Mouse (Mus musculus) kidney, embryonic 14.5 days (tissue): ENCODE measurements around the gene Ipo13. TPM values are rescaled to one million over a fixed set of nuclear protein-coding genes. Genes with fewer than 3 reads are reported as not detected.

Experiments used
- ATAC-seq: fragments of 200-750 bp; cut with Nextera tagmentation; 2 replicates; pipeline ENCODE4 v1.8.0; 2017; ENCODE audit warnings: moderate number of reproducible peaks, mild to moderate bottlenecking, moderate TSS enrichment, moderate library complexity; ENCODE audit not compliant: low FRiP score, low TSS enrichment
- H3K27ac ChIP-seq: fragments of 300-500 bp; sonication (generic); 2 replicates; pipeline ENCODE4 v1.5.1; 2014; ENCODE audit warnings: low read depth, mild to moderate bottlenecking, low read length, moderate library complexity, mixed read lengths
- H3K27me3 ChIP-seq: fragments of 300-500 bp; sonication (generic); 2 replicates; pipeline ENCODE4 v1.6.1; 2014; ENCODE audit warnings: mild to moderate bottlenecking, low read length; ENCODE audit not compliant: control insufficient read depth, insufficient read depth
- H3K36me3 ChIP-seq: fragments of 300-500 bp; sonication (generic); 2 replicates; pipeline ENCODE4 v1.6.1; 2014; ENCODE audit warnings: low read length, mixed read lengths; ENCODE audit not compliant: control insufficient read depth, insufficient read depth
- H3K4me1 ChIP-seq: fragments of 300-500 bp; sonication (generic); 2 replicates; pipeline ENCODE4 v1.6.1; 2014; ENCODE audit warnings: low read length, mixed read lengths; ENCODE audit not compliant: control insufficient read depth, insufficient read depth
- H3K4me2 ChIP-seq: fragments of 300-500 bp; sonication (generic); replicated peaks from 2 replicates; pipeline ENCODE4 v1.6.1; 2014; ENCODE audit warnings: low read depth, mild to moderate bottlenecking, low read length
- H3K4me3 ChIP-seq: fragments of 300-500 bp; sonication (generic); 2 replicates; pipeline ENCODE4 v1.5.1; 2014; ENCODE audit warnings: mild to moderate bottlenecking, low read length
- H3K9ac ChIP-seq: fragments of 300-500 bp; sonication (generic); 2 replicates; pipeline ENCODE4 v1.6.1; 2014; ENCODE audit warnings: low read depth, mild to moderate bottlenecking, low read length, moderate library complexity
- H3K9me3 ChIP-seq: fragments of 300-500 bp; sonication (generic); 2 replicates; pipeline ENCODE4 v1.6.1; 2016; ENCODE audit warnings: low read length; ENCODE audit not compliant: control insufficient read depth
- WGBS: fragments of 180-500 bp; shearing (Covaris S2); extraction: QIAGEN DNeasy Blood & Tissue Kit; methylation state at CpG from one replicate; pipeline ENCODE4 v1.1.7; 2014; 5-methylcytosine and 5-hydroxymethylcytosine counted together
- polyA plus RNA-seq: library from polyadenylated mRNA; unstranded; fragments of >200 nt; fragmentation: Nextera tagmentation; extraction: Ambion mirVana; gene quantifications from 2 replicates; pipeline ENCODE4 v1.2.1, GENCODE M21; 2014

The Ipo13 gene
- polyA plus RNA-seq, 1 experiment from 2014 or later: 40.1 TPM

GRCm38 (mm10) chr4:117918261-117918660, 3.5 kb upstream of the Ipo13 start:
- WGBS: 85% methylated on average over 3 of the region's 3 CpGs
- Histone ChIP-seq H3K27ac (no peak overlapping the region), H3K9me3 (no peaks in the 10 kb centered on the region), H3K27me3 (no peaks in the 10 kb centered on the region), H3K4me2 (no peak overlapping the region), H3K4me1 (peaks cover 17% of the 10 kb centered on the region), H3K4me3 (no peak overlapping the region), H3K36me3 (no peaks in the 10 kb centered on the region), H3K9ac (no peak overlapping the region)
- ATAC-seq: no peak

- Histone ChIP-seq H3K4me3 (no peak overlapping the region), H3K27ac (no peak overlapping the region), H3K4me1 (peaks cover 21% of the 10 kb centered on the region), H3K9me3 (no peaks in the 10 kb centered on the region), H3K9ac (no peak overlapping the region), H3K36me3 (no peaks in the 10 kb centered on the region), H3K4me2 (no peak overlapping the region), H3K27me3 (no peaks in the 10 kb centered on the region)
- 88% methylated on average over 4 of the region's 4 CpGs for WGBS
- no peak for ATAC-seq
Observed at GRCm38 (mm10) chr4:117917847-117918246, 3.0 kb upstream of the Ipo13 start.

GRCm38 (mm10) chr4:117917402-117917801, 2.6 kb upstream of the Ipo13 start:
- Histone ChIP-seq H3K9ac (no peak overlapping the region), H3K36me3 (no peaks in the 10 kb centered on the region), H3K4me2 (no peak overlapping the region), H3K4me3 (no peak overlapping the region), H3K27me3 (no peaks in the 10 kb centered on the region), H3K9me3 (no peaks in the 10 kb centered on the region), H3K27ac (no peak overlapping the region), H3K4me1 (peaks cover 25% of the 10 kb centered on the region)
- WGBS: 86% methylated on average over 4 of the region's 4 CpGs
- no peak for ATAC-seq

- H3K27me3 ChIP-seq: no peaks in the 10 kb centered on the region
- 82% methylated on average over 5 of the region's 5 CpGs for WGBS
- H3K27ac ChIP-seq: no peak overlapping the region; the same call in 1 of the 2 replicates
- peaks cover 26% of the 10 kb centered on the region for H3K4me1 ChIP-seq
- no peak overlapping the region for H3K4me3 ChIP-seq
- H3K4me2 ChIP-seq: peak overlapping the region; percentile 99; the same call in 1 of the 2 replicates
- H3K9me3 ChIP-seq: no peaks in the 10 kb centered on the region
- H3K9ac ChIP-seq: no peak overlapping the region
- ATAC-seq: no peak
- peaks cover 6% of the 10 kb centered on the region; the same call in 1 of the 2 replicates for H3K36me3 ChIP-seq
Observed at GRCm38 (mm10) chr4:117916386-117916785, 1.6 kb upstream of the Ipo13 start.

- Histone ChIP-seq H3K4me2 (peak overlapping the region; percentile 99), H3K27ac (peak overlapping the region; percentile 38; the same call in 1 of the 2 replicates), H3K27me3 (no peaks in the 10 kb centered on the region), H3K4me1 (peaks cover 26% of the 10 kb centered on the region), H3K4me3 (peak overlapping the region; percentile 76), H3K9ac (peak overlapping the region; percentile 74), H3K36me3 (peaks cover 12% of the 10 kb centered on the region; the same call in 1 of the 2 replicates), H3K9me3 (no peaks in the 10 kb centered on the region)
- WGBS: 3% methylated on average over 19 of the region's 19 CpGs
- ATAC-seq: no peak
Observed at GRCm38 (mm10) chr4:117915489-117916105, 798 bp upstream of the Ipo13 start.

GRCm38 (mm10) chr4:117914031-117914430, 768 bp downstream of the Ipo13 start:
- Histone ChIP-seq H3K36me3 (peaks cover 24% of the 10 kb centered on the region; the same call in 1 of the 2 replicates), H3K27ac (no peak overlapping the region; the same call in 1 of the 2 replicates), H3K27me3 (no peaks in the 10 kb centered on the region), H3K4me1 (peaks cover 27% of the 10 kb centered on the region), H3K9ac (peak overlapping the region; percentile 74), H3K4me3 (peak overlapping the region; percentile 76), H3K9me3 (no peaks in the 10 kb centered on the region), H3K4me2 (peak overlapping the region; percentile 99)
- 26% methylated on average over 8 of the region's 8 CpGs for WGBS
- ATAC-seq: peak; percentile 0; the same call in 1 of the 2 replicates

GRCm38 (mm10) chr4:117913421-117913820, 1.4 kb downstream of the Ipo13 start:
- 67% methylated on average over 3 of the region's 3 CpGs for WGBS
- no peak for ATAC-seq
- no peaks in the 10 kb centered on the region for H3K9me3 ChIP-seq
- peak overlapping the region; percentile 99 for H3K4me2 ChIP-seq
- peaks cover 24% of the 10 kb centered on the region; the same call in 1 of the 2 replicates for H3K36me3 ChIP-seq
- peak overlapping the region; percentile 76; the same call in 1 of the 2 replicates for H3K4me3 ChIP-seq
- no peak overlapping the region for H3K27ac ChIP-seq
- no peaks in the 10 kb centered on the region for H3K27me3 ChIP-seq
- peaks cover 32% of the 10 kb centered on the region for H3K4me1 ChIP-seq
- H3K9ac ChIP-seq: no peak overlapping the region

GRCm38 (mm10) chr4:117912685-117913273, 2.0 kb downstream of the Ipo13 start:
- WGBS: 54% methylated on average over 7 of the region's 7 CpGs
- H3K9ac ChIP-seq: no peak overlapping the region
- H3K27ac ChIP-seq: no peak overlapping the region
- H3K9me3 ChIP-seq: no peaks in the 10 kb centered on the region
- H3K4me1 ChIP-seq: peaks cover 32% of the 10 kb centered on the region
- H3K27me3 ChIP-seq: no peaks in the 10 kb centered on the region
- H3K4me3 ChIP-seq: no peak overlapping the region
- H3K4me2 ChIP-seq: peak overlapping the region; percentile 99; the same call in 1 of the 2 replicates
- peaks cover 27% of the 10 kb centered on the region; the same call in 1 of the 2 replicates for H3K36me3 ChIP-seq
- no peak for ATAC-seq

GRCm38 (mm10) chr4:117912131-117912561, 2.7 kb downstream of the Ipo13 start:
- H3K9me3 ChIP-seq: no peaks in the 10 kb centered on the region
- H3K4me2 ChIP-seq: no peak overlapping the region
- no peak overlapping the region for H3K4me3 ChIP-seq
- WGBS: 94% methylated on average over 13 of the region's 13 CpGs
- no peak overlapping the region for H3K27ac ChIP-seq
- no peak for ATAC-seq
- H3K9ac ChIP-seq: no peak overlapping the region
- H3K4me1 ChIP-seq: peaks cover 32% of the 10 kb centered on the region
- H3K27me3 ChIP-seq: no peaks in the 10 kb centered on the region
- peaks cover 32% of the 10 kb centered on the region; the same call in 1 of the 2 replicates for H3K36me3 ChIP-seq
